Mouse (Mus musculus) CH12.LX (cell line): ENCODE measurements around the gene Fgf12. TPM values are rescaled to one million over a fixed set of nuclear protein-coding genes. Genes with fewer than 3 reads are reported as not detected.

ENCODE experiments used
- DNase-seq: peaks from one replicate; pipeline ENCODE4 v3.0.0-alpha.2; 2013; ENCODE audit errors: extremely low read depth
- H3K27ac ChIP-seq: 2 replicates; pipeline ENCODE4 v1.5.1; 2012; ENCODE audit warnings: low read depth, mild to moderate bottlenecking, control low read depth, moderate library complexity; ENCODE audit not compliant: insufficient read depth
- H3K27me3 ChIP-seq: replicated peaks from 2 replicates; pipeline ENCODE3; 2012; ENCODE audit warnings: inconsistent platforms
- H3K36me3 ChIP-seq, 2 experiments: replicated peaks in 1 of 2; 2 replicates each; pipeline versions ENCODE3 to v1.6.1; 2012; ENCODE audit warnings: inconsistent platforms in 1 of 2, low read length in 1 of 2, mild to moderate bottlenecking in 1 of 2, mixed read lengths in 1 of 2, moderate library complexity in 1 of 2; ENCODE audit not compliant: control insufficient read depth in 1 of 2, insufficient read depth in 1 of 2
- H3K4me1 ChIP-seq, 2 experiments: 2 replicates each; pipeline ENCODE4 v1.6.1; 2012; ENCODE audit warnings: inconsistent platforms in 1 of 2, moderate library complexity in 1 of 2; ENCODE audit not compliant: insufficient read depth in 2 of 2, control insufficient read depth in 1 of 2
- H3K4me2 ChIP-seq: 2 replicates; pipeline ENCODE4 v1.6.1; 2012; ENCODE audit warnings: low read depth, mild to moderate bottlenecking, control low read depth; ENCODE audit not compliant: poor library complexity, insufficient read depth, severe bottlenecking
- H3K4me3 ChIP-seq, 3 experiments: fragments of 150-350 bp in 1 of 3; sonication (generic) in 1 of 3; replicated peaks in 1 of 3; 2 replicates each; pipeline versions ENCODE3 to v1.5.1; 2011 to 2012; ENCODE audit warnings: low read depth in 2 of 3, low read length in 2 of 3, mild to moderate bottlenecking in 2 of 3, moderate library complexity in 2 of 3, control low read depth in 1 of 3, improper control_type of control experiment in 1 of 3, inconsistent platforms in 1 of 3, mixed read lengths in 1 of 3; ENCODE audit not compliant: poor library complexity in 1 of 3
- H3K79me2 ChIP-seq: replicated peaks from 2 replicates; pipeline ENCODE4 v1.6.1; 2012; ENCODE audit warnings: mild to moderate bottlenecking, moderate library complexity; ENCODE audit not compliant: control insufficient read depth, poor library complexity, insufficient read depth, severe bottlenecking; ENCODE audit errors: extremely low read depth
- H3K9ac ChIP-seq: 2 replicates; pipeline ENCODE4 v1.6.1; 2012; ENCODE audit warnings: low read depth, mild to moderate bottlenecking, control low read depth, moderate library complexity; ENCODE audit not compliant: insufficient read depth
- H3K9me3 ChIP-seq: replicated peaks from 2 replicates; pipeline ENCODE3; 2012; ENCODE audit warnings: low read length, inconsistent platforms, mixed read lengths
- BHLHE40 ChIP-seq: IDR thresholded peaks from 2 replicates; pipeline ENCODE4 v1.6.1; 2011; ENCODE audit warnings: mild to moderate bottlenecking, low read depth, low read length, improper control_type of control experiment
- ELF1 ChIP-seq: IDR thresholded peaks from 2 replicates; pipeline ENCODE4 v1.6.1; 2014; ENCODE audit warnings: low read depth, mild to moderate bottlenecking, inconsistent platforms, low read length, improper control_type of control experiment
- ETS1 ChIP-seq: conservative IDR thresholded peaks from 2 replicates; pipeline ENCODE4 v1.6.1; 2012; ENCODE audit warnings: low read depth, mild to moderate bottlenecking, inconsistent platforms, low read length, improper control_type of control experiment, moderate library complexity
- GABPA ChIP-seq: IDR thresholded peaks from 2 replicates; pipeline ENCODE4 v1.6.1; 2012; ENCODE audit warnings: low read depth, low read length, improper control_type of control experiment, inconsistent platforms; ENCODE audit not compliant: insufficient replicate concordance
- JUN ChIP-seq: IDR thresholded peaks from 2 replicates; pipeline ENCODE4 v1.6.1; 2011; ENCODE audit warnings: low read depth, mild to moderate bottlenecking, low read length, improper control_type of control experiment, moderate library complexity; ENCODE audit not compliant: insufficient read depth
- KAT2A ChIP-seq: IDR thresholded peaks from 2 replicates; pipeline ENCODE4 v1.6.1; 2012; ENCODE audit warnings: low read length, improper control_type of control experiment, inconsistent platforms; ENCODE audit not compliant: insufficient replicate concordance
- MAZ ChIP-seq: IDR thresholded peaks from 2 replicates; pipeline ENCODE4 v1.6.1; 2012; ENCODE audit warnings: low read depth, mild to moderate bottlenecking, inconsistent platforms, low read length, improper control_type of control experiment, moderate library complexity
- MEF2A ChIP-seq: IDR thresholded peaks from 2 replicates; pipeline ENCODE4 v1.6.1; 2014; ENCODE audit warnings: low read depth, mild to moderate bottlenecking, inconsistent platforms, low read length, improper control_type of control experiment, borderline replicate concordance
- NRF1 ChIP-seq: IDR thresholded peaks from 2 replicates; pipeline ENCODE4 v1.6.1; 2014; ENCODE audit warnings: low read depth, mild to moderate bottlenecking, inconsistent platforms, low read length, improper control_type of control experiment, moderate library complexity
- POLR2AphosphoS2 ChIP-seq: IDR thresholded peaks from 2 replicates; pipeline ENCODE4 v1.6.1; 2011; ENCODE audit warnings: low read depth, low read length, improper control_type of control experiment
- RAD21 ChIP-seq: IDR thresholded peaks from 2 replicates; pipeline ENCODE4 v1.6.1; 2011; ENCODE audit warnings: low read depth, mild to moderate bottlenecking, low read length, improper control_type of control experiment, moderate library complexity
- TBP ChIP-seq: conservative IDR thresholded peaks from 2 replicates; pipeline ENCODE4 v1.6.1; 2011; ENCODE audit warnings: low read depth, low read length, improper control_type of control experiment
- TCF12 ChIP-seq: IDR thresholded peaks from 2 replicates; pipeline ENCODE4 v1.6.1; 2014; ENCODE audit warnings: low read depth, mild to moderate bottlenecking, inconsistent platforms, low read length, improper control_type of control experiment
- USF1 ChIP-seq: IDR thresholded peaks from 2 replicates; pipeline ENCODE4 v1.6.1; 2014; ENCODE audit warnings: low read depth, mild to moderate bottlenecking, inconsistent platforms, low read length, improper control_type of control experiment
- USF2 ChIP-seq: conservative IDR thresholded peaks from 2 replicates; pipeline ENCODE4 v1.6.1; 2011; ENCODE audit warnings: low read depth, low read length, improper control_type of control experiment
- ZC3H11A ChIP-seq: IDR thresholded peaks from 2 replicates; pipeline ENCODE4 v1.6.1; 2012; ENCODE audit warnings: low read depth, mild to moderate bottlenecking, inconsistent platforms, low read length, improper control_type of control experiment
- ZNF384 ChIP-seq: IDR thresholded peaks from 2 replicates; pipeline ENCODE4 v1.6.1; 2012; ENCODE audit warnings: low read depth, low read length, improper control_type of control experiment, inconsistent platforms
- dilution Hi-C: fragments of 300-500 bp; cut with MboI; formaldehyde crosslinking; loops from 2 replicates; pipeline ENCODE4 v1.14.3; 2020; ENCODE audit warnings: low sequenced_read_pairs; ENCODE audit not compliant: extremely low pct_unique_long_range_greater_than_20kb, extremely low pct_ligation_motif_present
- in situ Hi-C: fragments of 300-500 bp; cut with MboI; formaldehyde crosslinking; loops from 3 replicates; pipeline ENCODE4 v1.14.3; 2019; ENCODE audit warnings: low sequenced_read_pairs, low pct_ligation_motif_present, low pct_unique_long_range_greater_than_20kb, mixed read lengths
- polyA plus RNA-seq: library from polyadenylated mRNA; unstranded; fragments of >175 nt; gene quantifications from 2 replicates; pipeline ENCODE4 v1.2.1, GENCODE M21; 2012; ENCODE audit warnings: low read depth; ENCODE audit not compliant: insufficient read length
- total RNA-seq, 2 experiments: library from RNA; depleted of rRNA; stranded (reverse); fragments of 300-350 nt in 1 of 2; fragments of >200 nt in 1 of 2; gene quantifications; 2 replicates each; pipeline ENCODE4 v1.2.3; 2012 to 2014

Fgf12 gene
- total and polyA plus RNA-seq, 3 experiments = not detected

DNA sequence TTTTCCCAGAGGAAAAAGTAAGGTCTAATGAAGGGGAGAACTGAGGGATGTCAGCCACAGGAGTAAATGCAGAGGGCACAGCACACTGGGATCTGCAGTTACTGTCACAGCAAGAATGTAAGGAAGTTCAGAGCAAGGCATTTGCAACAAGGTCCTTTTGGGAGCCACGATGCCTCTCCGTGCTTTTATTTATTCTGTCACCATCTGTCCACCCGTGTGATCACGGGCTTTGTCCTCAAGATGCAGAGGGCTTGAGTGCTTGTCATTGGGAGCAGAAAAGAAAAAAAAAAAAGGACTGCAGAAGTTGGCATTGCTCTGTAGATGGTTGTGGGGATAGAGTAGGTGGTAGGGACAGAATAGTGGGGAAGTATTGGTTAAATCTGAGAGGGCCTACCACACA lies 52.5 kb downstream of the Fgf12 start:
- Histone ChIP-seq H3K36me3 (no peaks in the 10 kb centered on the region), H3K79me2 (no peaks in the 10 kb centered on the region), H3K27ac (no peak overlapping the region), H3K9ac (no peak overlapping the region)
- no peak for DNase-seq
- TF ChIP-seq POLR2AphosphoS2 = no peak
- no peak for TF ChIP-seq TBP
- no peak for TF ChIP-seq BHLHE40
- TF ChIP-seq MEF2A = no peak
- no peak for TF ChIP-seq JUN
- TF ChIP-seq GABPA = no peak
- no peak for TF ChIP-seq KAT2A
- TF ChIP-seq ZC3H11A = no peak
- TF ChIP-seq RAD21 = no peak
- TF ChIP-seq ZNF384 = no peak
- no peak for TF ChIP-seq ETS1
- no peak for TF ChIP-seq USF1
- TF ChIP-seq TCF12 = no peak
- TF ChIP-seq NRF1 = no peak
- TF ChIP-seq USF2 = no peak
- TF ChIP-seq, all 38 proteins: peak for 0
- H3K4me2 ChIP-seq = no peak overlapping the region
- H3K4me3 ChIP-seq = no peak overlapping the region
- dilution Hi-C loops = no loop called here
- in situ Hi-C loops = no loop called here
- H3K4me1 ChIP-seq = no peaks in the 10 kb centered on the region
- peaks cover 52% of the 10 kb centered on the region for H3K9me3 ChIP-seq
- no peaks in the 10 kb centered on the region for H3K27me3 ChIP-seq

DNA sequence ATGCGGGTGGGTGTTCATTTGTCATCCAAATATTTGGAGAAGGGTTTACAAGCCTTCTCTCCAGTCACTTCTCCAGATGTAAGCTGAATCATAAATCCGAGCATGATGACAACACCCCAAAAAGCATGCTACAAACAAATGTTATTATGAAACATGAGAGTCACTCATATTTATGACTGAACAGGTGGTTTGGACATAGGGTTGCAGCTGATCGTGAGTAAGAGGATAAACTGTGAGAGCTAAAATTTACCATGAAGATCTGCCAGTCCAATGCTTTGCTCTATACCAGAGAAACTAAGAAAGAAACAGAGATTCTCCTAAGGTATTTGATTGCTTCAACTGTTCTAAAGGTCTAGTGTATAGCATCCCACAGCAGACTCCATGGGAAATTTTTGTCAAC lies 56.0 kb downstream of the Fgf12 start:
- Histone ChIP-seq H3K9ac (no peak overlapping the region), H3K4me3 (no peak overlapping the region), H3K79me2 (no peaks in the 10 kb centered on the region), H3K27me3 (no peaks in the 10 kb centered on the region), H3K27ac (no peak overlapping the region), H3K36me3 (no peaks in the 10 kb centered on the region), H3K4me2 (no peak overlapping the region), H3K9me3 (peaks cover 44% of the 10 kb centered on the region), H3K4me1 (no peaks in the 10 kb centered on the region)
- dilution Hi-C loops = no loop called here
- in situ Hi-C loops = no loop called here
- DNase-seq = no peak
- TF ChIP-seq ELF1 = no peak
- TF ChIP-seq MAZ = no peak
- TF ChIP-seq, all 38 proteins: peak for 0
